33 mouse cellular contexts compared by ENCODE assay signal in the genomic region with DNA sequence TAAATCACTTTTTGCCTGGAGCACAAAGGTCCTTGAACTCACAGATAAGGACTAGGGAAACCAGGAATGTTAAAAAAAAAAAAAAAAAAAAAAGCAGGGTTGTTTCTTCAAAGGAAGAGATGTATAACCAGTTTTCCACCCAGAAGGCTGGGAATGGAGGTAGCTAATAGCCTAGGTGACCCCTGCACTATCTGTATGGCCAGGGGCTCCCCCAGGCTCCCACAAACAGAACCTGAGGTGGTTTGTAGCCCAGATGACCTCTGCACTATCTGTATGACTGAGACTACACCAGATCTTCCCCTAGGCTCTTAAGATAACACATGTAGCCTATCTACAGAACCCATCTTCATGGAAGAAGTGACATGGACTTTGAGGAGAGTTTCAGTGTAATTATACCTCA. TPM values are rescaled to one million over a fixed set of nuclear protein-coding genes. Genes with fewer than 3 reads are reported as not detected.
"Had no signal": no experiment of that assay in that cellular context is flagged by ENCODE, and none has a peak within 500 bp of the region (broad histone marks: within the 10 kb centered on the region; RNA-seq: fewer than 3 reads in every experiment).

No protein-coding gene starts in this region.

- ATAC-seq: liver, embryonic 12.5 days; liver, postnatal 0 days; lung, postnatal 0 days; midbrain, embryonic 13.5 days; midbrain, embryonic 15.5 days; midbrain, embryonic 16.5 days had no signal

- H3K9ac ChIP-seq: limb, embryonic 12.5 days; limb, embryonic 13.5 days; limb, embryonic 15.5 days; liver, embryonic 12.5 days; liver, embryonic 13.5 days; liver, embryonic 14.5 days; liver, embryonic 15.5 days; liver, postnatal 0 days; lung, embryonic 14.5 days; lung, embryonic 15.5 days; midbrain, embryonic 12.5 days; midbrain, embryonic 13.5 days; midbrain, embryonic 15.5 days; neural tube, embryonic 12.5 days had no signal

- H3K36me3 ChIP-seq: limb, embryonic 10.5 days; limb, embryonic 12.5 days; limb, embryonic 13.5 days; limb, embryonic 15.5 days; liver, embryonic 12.5 days; liver, embryonic 13.5 days; liver, embryonic 15.5 days; lung, embryonic 15.5 days; midbrain, embryonic 10.5 days; midbrain, embryonic 12.5 days; midbrain, embryonic 13.5 days; midbrain, embryonic 15.5 days; neural tube, embryonic 12.5 days had no signal

- H3K4me2 ChIP-seq: limb, embryonic 12.5 days; limb, embryonic 13.5 days; limb, embryonic 15.5 days; liver, embryonic 11.5 days; liver, embryonic 12.5 days; liver, embryonic 13.5 days; liver, embryonic 15.5 days; lung, embryonic 14.5 days; lung, embryonic 15.5 days; midbrain, embryonic 12.5 days; midbrain, embryonic 13.5 days; midbrain, embryonic 15.5 days; neural tube, embryonic 12.5 days had no signal

- H3K9me3 ChIP-seq: limb, embryonic 10.5 days; limb, embryonic 12.5 days; limb, embryonic 13.5 days; limb, embryonic 15.5 days; liver, embryonic 12.5 days; liver, embryonic 13.5 days; liver, embryonic 15.5 days; lung, embryonic 15.5 days; megakaryocyte, embryonic 14.5 days; midbrain, embryonic 10.5 days; midbrain, embryonic 12.5 days; midbrain, embryonic 13.5 days; midbrain, embryonic 15.5 days; neural tube, embryonic 12.5 days had no signal

- H3K27me3 ChIP-seq: limb, embryonic 12.5 days; limb, embryonic 13.5 days; limb, embryonic 15.5 days; lung, embryonic 15.5 days; midbrain, embryonic 12.5 days; midbrain, embryonic 13.5 days; midbrain, embryonic 15.5 days; neural tube, embryonic 12.5 days had no signal

- H3K4me3 ChIP-seq: limb, embryonic 10.5 days; limb, embryonic 12.5 days; limb, embryonic 13.5 days; limb, embryonic 15.5 days; liver, embryonic 12.5 days; liver, embryonic 13.5 days; liver, embryonic 15.5 days; lung, embryonic 15.5 days; megakaryocyte, embryonic 14.5 days; midbrain, embryonic 10.5 days; midbrain, embryonic 12.5 days; midbrain, embryonic 13.5 days; midbrain, embryonic 15.5 days; myocyte; neural tube, embryonic 12.5 days had no signal

- DNase-seq: left cerebral cortex, postnatal 4 days; liver; liver, embryonic 13.5 days; liver, postnatal 0 days; lung, adult 18-20 months; lung, adult 2 months; lung, embryonic 14.5 days; lung, postnatal 10 days; lung, postnatal 14 days; lung, postnatal 36 days; lung, postnatal 4 days; midbrain, embryonic 14.5 days had no signal

- H3K27ac ChIP-seq: limb, embryonic 10.5 days; limb, embryonic 12.5 days; limb, embryonic 13.5 days; limb, embryonic 15.5 days; liver, embryonic 12.5 days; liver, embryonic 13.5 days; liver, embryonic 14.5 days; liver, embryonic 15.5 days; lung, embryonic 15.5 days; macrophage; midbrain, embryonic 10.5 days; midbrain, embryonic 12.5 days; midbrain, embryonic 13.5 days; midbrain, embryonic 15.5 days; neural tube, embryonic 12.5 days had no signal

- H3K4me1 ChIP-seq: limb, embryonic 12.5 days; limb, embryonic 15.5 days; liver, embryonic 12.5 days; liver, embryonic 13.5 days; liver, embryonic 15.5 days; neural tube, embryonic 12.5 days had no signal

RNA-seq across cellular contexts. Expression of gene Neo1, which starts 5.6 kb away (rescaled TPM):
- total RNA-seq: megakaryocyte progenitor cell, adult 5-6 weeks; megakaryocyte-erythroid progenitor cell, adult 5-6 weeks had no signal
